Mouse (Mus musculus): ENCODE data around the gene Vmn1r169.
"Not testable (repeated sequence)": the region's sequence is repeated elsewhere in the genome, so short reads cannot be mapped to it uniquely, and the experiment has no call there.

The Vmn1r169 gene

DNA sequence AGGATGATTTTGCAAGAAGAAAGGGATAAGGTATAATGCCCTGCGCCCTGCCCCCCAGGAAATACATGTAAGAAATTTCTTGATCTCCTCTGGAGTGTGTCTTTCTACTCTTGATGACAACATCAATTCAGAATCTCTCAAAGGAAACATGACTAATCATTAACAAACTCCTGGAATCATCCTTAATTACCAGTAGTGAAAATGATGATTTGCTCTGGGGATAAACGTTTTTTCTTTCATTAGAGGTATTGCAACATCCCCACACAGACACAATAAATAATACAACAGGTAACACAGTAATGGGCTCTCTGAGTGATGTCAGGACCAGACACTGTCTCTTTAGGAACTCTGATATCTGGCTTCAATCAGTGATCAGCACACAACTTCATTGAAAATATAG, at the start of gene Vmn1r169:
Gene Vmn1r169 (plus strand): TSS at position 301 of the 400 bp plus-strand sequence.
- not testable (repeated sequence) for DNase-seq (ENCODE audit: low spot score)

GRCm38 (mm10) chr7:23539432-23539831, 35.9 kb upstream of the Vmn1r169 start, which contains the start of gene Vmn1r168:
Gene Vmn1r168, plus strand, starts transcription at chr7:23539732.
- DNase-seq (ENCODE audit: low spot score): not testable (repeated sequence)

DNA sequence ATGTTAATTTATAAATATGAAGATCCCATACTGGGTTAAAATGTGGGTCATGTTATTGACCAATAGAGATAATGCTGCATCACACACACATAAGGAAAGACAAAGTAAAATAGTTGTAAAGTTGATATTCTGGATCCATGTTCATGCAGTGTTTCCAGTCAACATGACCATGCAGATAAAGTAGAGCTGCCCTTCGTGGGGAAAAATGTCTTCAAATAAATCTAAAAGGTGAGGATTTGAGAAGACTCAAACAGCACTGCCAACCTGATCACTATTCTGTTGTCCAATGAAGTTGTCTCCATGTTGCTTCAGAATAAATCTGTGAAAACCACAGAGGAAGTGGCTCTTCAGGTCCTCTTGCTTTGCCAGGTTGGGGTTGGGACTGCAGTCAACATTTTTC, 30.5 kb downstream of the Vmn1r169 start, which contains the start of gene Vmn1r170:
Gene Vmn1r170 (plus strand): TSS at position 301 of the 400 bp plus-strand sequence.
- DNase-seq (ENCODE audit: low spot score): not testable (repeated sequence)
